Mouse (Mus musculus) gastrocnemius, postnatal 25 days (tissue): ENCODE measurements at regions not wholly inside any gene's neighbourhood (a gene's known extent, or its start where the extent isn't known, plus 50 kb on each side); places are given as distances from the start of the nearest gene placed in this dataset.
A peak's percentile ranks its signal among the peaks of the same experiment; 100 is the strongest.
"Not testable (repeated sequence)": the region's sequence is repeated elsewhere in the genome, so short reads cannot be mapped to it uniquely, and the experiment has no call there.

Source experiments
- DNase-seq: peaks from one replicate; pipeline ENCODE4 v3.0.0; 2022

GRCm38 (mm10) chr15:38410462-38410861 lies 985.1 kb downstream of the 4930447A16Rik start:
- DNase-seq: no peak

GRCm38 (mm10) chr15:38412481-38412880 lies 987.1 kb downstream of the 4930447A16Rik start:
- DNase-seq: no peak

GRCm38 (mm10) chr15:38413329-38413728 lies 988.0 kb downstream of the 4930447A16Rik start:
- no peak for DNase-seq

- DNase-seq: no peak
Measured at GRCm38 (mm10) chr15:38414318-38415090, 989.1 kb downstream of the 4930447A16Rik start.

- no peak for DNase-seq
Measured at GRCm38 (mm10) chr15:38415091-38415486, 989.7 kb downstream of the 4930447A16Rik start.

- peak; percentile 25 for DNase-seq
Measured at GRCm38 (mm10) chr15:38419621-38420020, 994.3 kb downstream of the 4930447A16Rik start.

GRCm38 (mm10) chr15:38420784-38421183 lies 995.4 kb downstream of the 4930447A16Rik start:
- peak; percentile 22 for DNase-seq

- DNase-seq: no peak
Measured at GRCm38 (mm10) chr15:38422741-38423140, 997.4 kb downstream of the 4930447A16Rik start.

- no peak for DNase-seq
Measured at GRCm38 (mm10) chr15:38425506-38425905, 1000.2 kb downstream of the 4930447A16Rik start.

- DNase-seq: no peak
Measured at GRCm38 (mm10) chr15:38427966-38428365, 1002.6 kb downstream of the 4930447A16Rik start.

GRCm38 (mm10) chr15:38431668-38432067 lies 1006.3 kb downstream of the 4930447A16Rik start:
- DNase-seq: peak; percentile 92

- no peak for DNase-seq
Measured at GRCm38 (mm10) chr15:38433386-38433785, 1008.0 kb downstream of the 4930447A16Rik start.

GRCm38 (mm10) chr15:38434239-38434638 lies 1008.9 kb downstream of the 4930447A16Rik start:
- not testable (repeated sequence) for DNase-seq
